Mouse (Mus musculus): ENCODE data around the gene Cdc42ep4.

DNA sequence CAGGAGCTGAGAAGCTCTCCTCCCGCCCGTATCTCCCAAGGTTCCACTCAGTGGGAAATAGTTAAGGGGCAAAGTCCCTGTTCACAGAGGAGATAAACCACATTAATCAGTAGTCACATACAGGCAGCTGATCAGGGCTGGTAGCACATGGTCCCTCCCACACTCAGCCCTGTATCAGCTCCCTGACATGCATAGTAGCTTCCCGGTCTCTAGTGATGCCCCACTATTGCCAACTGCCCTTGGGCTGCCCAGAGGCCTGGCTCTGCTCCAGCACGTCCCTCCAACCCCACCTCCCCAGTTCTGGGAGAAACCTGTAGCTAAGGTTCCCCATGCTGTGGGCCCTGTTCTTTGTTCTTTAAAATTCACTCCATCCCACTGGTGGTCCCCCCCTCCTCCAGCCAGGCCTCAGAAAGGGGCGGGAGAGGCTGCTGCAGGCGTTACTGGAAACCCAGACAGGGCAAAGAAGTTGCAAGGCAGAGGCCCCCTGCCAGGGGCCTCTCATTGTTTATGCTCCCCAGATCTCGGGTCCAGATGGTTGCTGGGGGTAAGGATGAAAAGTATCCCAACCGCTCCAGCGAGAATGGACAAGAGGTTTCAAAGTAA, 1.8 kb downstream of the Cdc42ep4 start:
- TF ChIP-seq CTCF (IDR thresholded peaks at IDR 0.05; ENCODE audit: borderline replicate concordance, extremely low read depth, insufficient read depth, insufficient read length): no peak
- TF ChIP-seq POLR2A (IDR thresholded peaks at IDR 0.05; ENCODE audit: borderline replicate concordance, extremely low read depth, insufficient read depth, insufficient read length, poor library complexity, severe bottlenecking): no peak
